Mouse (Mus musculus) urinary bladder, postnatal 10 days (tissue): ENCODE data around the gene Ranbp3.

Experiments used
- DNase-seq: peaks from one replicate; pipeline ENCODE4 v3.0.0; 2022; ENCODE audit warnings: low spot score

Ranbp3 gene

GRCm38 (mm10) chr17:56673647-56674416 is 738 bp downstream of the Ranbp3 start:
- no peak for DNase-seq

GRCm38 (mm10) chr17:56681791-56682190 is 8.7 kb downstream of the Ranbp3 start:
- DNase-seq: no peak

GRCm38 (mm10) chr17:56682880-56683279 is 9.8 kb downstream of the Ranbp3 start:
- no peak for DNase-seq

- no peak for DNase-seq
Measured at GRCm38 (mm10) chr17:56683546-56684140, 10.5 kb downstream of the Ranbp3 start.

GRCm38 (mm10) chr17:56684649-56685048 is 11.6 kb downstream of the Ranbp3 start:
- no peak for DNase-seq

GRCm38 (mm10) chr17:56686801-56687200 is 13.7 kb downstream of the Ranbp3 start:
- no peak for DNase-seq

- no peak for DNase-seq
Measured at GRCm38 (mm10) chr17:56688045-56688444, 15.0 kb downstream of the Ranbp3 start.

GRCm38 (mm10) chr17:56688689-56689088 is 15.6 kb downstream of the Ranbp3 start:
- DNase-seq: no peak

GRCm38 (mm10) chr17:56693395-56693794 is 20.3 kb downstream of the Ranbp3 start:
- DNase-seq: no peak

GRCm38 (mm10) chr17:56693851-56694310 is 20.8 kb downstream of the Ranbp3 start:
- no peak for DNase-seq

- DNase-seq: no peak
Measured at GRCm38 (mm10) chr17:56700451-56700850, 27.4 kb downstream of the Ranbp3 start.

GRCm38 (mm10) chr17:56703038-56703437 is 29.9 kb downstream of the Ranbp3 start:
- no peak for DNase-seq

GRCm38 (mm10) chr17:56706515-56706914 is 33.4 kb downstream of the Ranbp3 start:
- DNase-seq: no peak

- DNase-seq: no peak
Measured at GRCm38 (mm10) chr17:56708692-56709091, 35.6 kb downstream of the Ranbp3 start.

GRCm38 (mm10) chr17:56709708-56710107 is 36.6 kb downstream of the Ranbp3 start:
- no peak for DNase-seq

- DNase-seq: no peak
Measured at GRCm38 (mm10) chr17:56715360-56715759, 42.3 kb downstream of the Ranbp3 start.

GRCm38 (mm10) chr17:56715914-56716654 is 43.0 kb downstream of the Ranbp3 start:
- DNase-seq: no peak

- peak; percentile 84 for DNase-seq
Measured at GRCm38 (mm10) chr17:56716655-56717362, 43.7 kb downstream of the Ranbp3 start.

GRCm38 (mm10) chr17:56717363-56718058 is 44.4 kb downstream of the Ranbp3 start, which contains the start of the genes Ndufa11 and Vmac:
Gene Ndufa11, plus strand, starts transcription at chr17:56717767.
Gene Vmac, minus strand, starts transcription at chr17:56718022.
- peak; percentile 86 for DNase-seq

- no peak for DNase-seq
Measured at GRCm38 (mm10) chr17:56722441-56722840, 49.3 kb downstream of the Ranbp3 start.

- DNase-seq: no peak
Measured at GRCm38 (mm10) chr17:56723419-56724161, 50.5 kb downstream of the Ranbp3 start.
